Mouse (Mus musculus) limb, embryonic 14.5 days (tissue): Measurements from ENCODE around the gene Phc2. TPM values are rescaled to one million over a fixed set of nuclear protein-coding genes. Genes with fewer than 3 reads are reported as not detected.

Experiments used
- ATAC-seq: fragments of 200-750 bp; cut with Nextera tagmentation; 2 replicates; pipeline ENCODE4 v1.8.0; 2017; ENCODE audit warnings: low read depth, moderate number of reproducible peaks, moderate TSS enrichment; ENCODE audit not compliant: low FRiP score
- DNase-seq: peaks from one replicate; pipeline ENCODE4 v3.0.0-alpha.2; 2015; ENCODE audit warnings: low spot score
- H3K27ac ChIP-seq: fragments of 300-500 bp; sonication (generic); replicated peaks from 2 replicates; pipeline ENCODE4 v1.5.1; 2014; ENCODE audit warnings: low read depth, mild to moderate bottlenecking, low read length, moderate library complexity, mixed read lengths
- H3K27me3 ChIP-seq: fragments of 300-500 bp; sonication (generic); 2 replicates; pipeline ENCODE4 v1.6.1; 2014; ENCODE audit warnings: low read length, mixed read lengths; ENCODE audit not compliant: control insufficient read depth, insufficient read depth
- H3K36me3 ChIP-seq: fragments of 300-500 bp; sonication (generic); 2 replicates; pipeline ENCODE4 v1.6.1; 2014; ENCODE audit warnings: mild to moderate bottlenecking, low read length, moderate library complexity, mixed read lengths; ENCODE audit not compliant: control insufficient read depth, insufficient read depth
- H3K4me1 ChIP-seq: fragments of 300-500 bp; sonication (generic); 2 replicates; pipeline ENCODE4 v1.6.1; 2014; ENCODE audit warnings: antibody characterized with exemption, low read length, mixed read lengths; ENCODE audit not compliant: control insufficient read depth, insufficient read depth
- H3K4me2 ChIP-seq: fragments of 300-500 bp; sonication (generic); replicated peaks from 2 replicates; pipeline ENCODE4 v1.6.1; 2014; ENCODE audit warnings: low read depth, mild to moderate bottlenecking, low read length, moderate library complexity; ENCODE audit not compliant: severe bottlenecking
- H3K4me3 ChIP-seq: fragments of 300-500 bp; sonication (generic); replicated peaks from 2 replicates; pipeline ENCODE4 v1.5.1; 2014; ENCODE audit warnings: low read length
- H3K9ac ChIP-seq: fragments of 300-500 bp; sonication (generic); 2 replicates; pipeline ENCODE4 v1.6.1; 2014; ENCODE audit warnings: mild to moderate bottlenecking, low read depth, low read length, moderate library complexity; ENCODE audit not compliant: severe bottlenecking
- H3K9me3 ChIP-seq: fragments of 300-500 bp; sonication (generic); 2 replicates; pipeline ENCODE4 v1.6.1; 2016; ENCODE audit warnings: low read length; ENCODE audit not compliant: control insufficient read depth
- POLR2A ChIP-seq: fragments of 200-500 bp; IDR thresholded peaks from 2 replicates; pipeline ENCODE4 v1.8.0; 2012; ENCODE audit warnings: inconsistent platforms, mild to moderate bottlenecking, moderate library complexity, borderline replicate concordance; ENCODE audit not compliant: insufficient read depth, insufficient read length; ENCODE audit errors: extremely low read depth
- WGBS: fragments of 180-500 bp; shearing (Covaris S2); extraction: QIAGEN DNeasy Blood & Tissue Kit; methylation state at CpG from one replicate; pipeline ENCODE4 v1.1.7; 2014; 5-methylcytosine and 5-hydroxymethylcytosine counted together
- polyA plus RNA-seq, 2 experiments: library from polyadenylated mRNA; depleted of rRNA in 1 of 2; stranded (reverse) in 1 of 2; unstranded in 1 of 2; fragments of >200 nt; fragmentation: Nextera tagmentation in 1 of 2; extraction: Ambion mirVana in 1 of 2; gene quantifications; 2 replicates each; pipeline versions ENCODE4 v1.2.1 to v1.2.3; 2012 to 2014

Gene Phc2
- polyA plus RNA-seq, 2 experiments: 69.8 to 103 TPM

- Histone ChIP-seq H3K36me3 (peaks cover 99% of the 10 kb centered on the region), H3K4me3 (no peak overlapping the region), H3K9me3 (no peaks in the 10 kb centered on the region), H3K4me1 (no peaks in the 10 kb centered on the region), H3K27me3 (no peaks in the 10 kb centered on the region), H3K27ac (no peak overlapping the region), H3K9ac (no peak overlapping the region; the same call in 1 of the 2 replicates), H3K4me2 (no peak overlapping the region)
- no peak for ATAC-seq
- DNase-seq: no peak
- no peak for TF ChIP-seq POLR2A
- 91% methylated on average over 7 of the region's 7 CpGs for WGBS
Observed at GRCm38 (mm10) chr4:128782037-128782436, 127.5 kb downstream of the Phc2 start.

DNA sequence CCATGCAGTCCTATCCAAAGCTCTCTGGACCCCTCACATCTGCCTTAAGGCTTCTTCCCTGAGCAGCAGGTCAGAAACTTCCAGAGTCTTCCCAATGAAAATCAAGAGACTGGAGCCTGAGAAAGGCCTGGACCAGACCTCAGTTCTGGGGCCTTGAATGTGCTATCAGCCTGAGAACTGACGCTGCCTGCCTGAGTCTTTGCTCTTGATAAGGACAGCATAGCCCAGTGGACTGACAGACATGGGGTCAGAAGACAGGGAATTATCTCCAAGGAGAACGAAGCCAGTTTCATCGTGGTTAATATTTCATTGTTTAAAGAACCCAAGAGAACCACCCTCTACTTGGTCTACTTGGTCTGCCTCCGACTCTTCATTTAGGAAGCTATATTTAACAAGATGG lies 128.1 kb downstream of the Phc2 start:
- H3K36me3 ChIP-seq: peaks cover 99% of the 10 kb centered on the region
- no peak overlapping the region for H3K9ac ChIP-seq
- no peak for TF ChIP-seq POLR2A

GRCm38 (mm10) chr4:128784950-128785631 lies 130.6 kb downstream of the Phc2 start:
- no peak for DNase-seq
- no peaks in the 10 kb centered on the region for H3K9me3 ChIP-seq
- H3K4me2 ChIP-seq: no peak overlapping the region
- ATAC-seq: no peak
- no peak for TF ChIP-seq POLR2A
- no peaks in the 10 kb centered on the region for H3K4me1 ChIP-seq
- 94% methylated on average over 15 of the region's 15 CpGs for WGBS
- peaks cover 98% of the 10 kb centered on the region for H3K36me3 ChIP-seq
- no peaks in the 10 kb centered on the region for H3K27me3 ChIP-seq
- no peak overlapping the region for H3K4me3 ChIP-seq
- H3K27ac ChIP-seq: no peak overlapping the region
- no peak overlapping the region for H3K9ac ChIP-seq

More for the DNA sequence above, 128.1 kb downstream of the Phc2 start:
- WGBS: 76% methylated on average over 4 of the region's 4 CpGs
- H3K4me2 ChIP-seq: no peak overlapping the region
- H3K4me3 ChIP-seq: no peak overlapping the region
- H3K9me3 ChIP-seq: no peaks in the 10 kb centered on the region
- H3K4me1 ChIP-seq: no peaks in the 10 kb centered on the region
- H3K27me3 ChIP-seq: no peaks in the 10 kb centered on the region
- DNase-seq (no peak), ATAC-seq (no peak)
- no peak overlapping the region for H3K27ac ChIP-seq

GRCm38 (mm10) chr4:128785921-128786654 lies 131.6 kb downstream of the Phc2 start:
- no peak for TF ChIP-seq POLR2A
- Histone ChIP-seq H3K4me2 (no peak overlapping the region), H3K4me3 (no peak overlapping the region), H3K36me3 (peaks cover 96% of the 10 kb centered on the region), H3K4me1 (no peaks in the 10 kb centered on the region; the same call in 1 of the 2 replicates), H3K9me3 (no peaks in the 10 kb centered on the region), H3K27me3 (no peaks in the 10 kb centered on the region), H3K9ac (no peak overlapping the region), H3K27ac (no peak overlapping the region)
- DNase-seq (no peak), ATAC-seq (no peak)
- WGBS: 90% methylated on average over 10 of the region's 11 CpGs

DNA sequence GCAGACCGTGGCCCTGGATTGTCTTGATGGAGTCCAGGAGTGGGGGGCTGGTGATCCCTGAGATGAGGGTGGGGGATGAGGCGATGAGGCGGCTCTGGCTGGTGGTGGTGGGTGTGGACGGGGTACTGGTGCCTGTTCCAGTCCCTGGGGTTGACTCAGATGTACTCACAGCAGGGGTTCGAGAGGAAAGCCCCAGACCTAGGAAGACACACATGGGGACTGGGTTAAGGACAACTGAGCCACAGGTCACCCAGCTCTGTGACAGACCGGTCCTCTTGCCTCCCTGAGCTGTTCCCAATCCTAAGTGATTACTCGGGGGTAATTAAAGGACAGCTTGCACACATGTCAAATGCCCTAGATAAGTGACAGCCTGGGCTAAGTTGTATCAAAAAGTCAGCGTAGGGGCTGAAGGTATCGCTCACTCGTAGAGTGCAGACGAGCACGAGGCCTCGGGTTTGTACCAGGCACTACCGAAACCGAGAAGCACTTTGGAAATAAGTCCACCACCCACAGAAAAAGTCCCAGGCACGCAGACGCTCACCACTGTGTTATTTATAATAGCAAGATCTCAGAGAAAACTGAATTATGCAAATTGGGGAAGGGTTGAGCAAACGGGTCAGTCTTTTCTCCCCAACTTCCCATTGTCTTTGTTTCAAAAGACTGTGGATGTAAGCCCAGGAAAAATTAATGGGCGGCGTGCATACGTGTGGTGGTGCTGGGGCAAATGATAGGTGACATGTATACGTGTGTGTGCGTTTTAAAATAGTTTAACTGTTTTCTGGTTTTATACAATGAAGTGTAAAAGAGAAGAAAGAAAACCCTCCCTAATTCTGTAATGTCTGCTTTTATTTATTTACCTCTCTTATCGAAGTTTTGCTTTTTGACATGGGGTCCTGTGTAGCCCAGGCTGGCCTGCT lies 132.8 kb downstream of the Phc2 start:
- TF ChIP-seq POLR2A: no peak
- DNase-seq: no peak
- WGBS: 90% methylated on average over 24 of the region's 24 CpGs
- Histone ChIP-seq H3K4me2 (no peak overlapping the region), H3K27ac (no peak overlapping the region), H3K36me3 (peaks cover 93% of the 10 kb centered on the region), H3K9me3 (no peaks in the 10 kb centered on the region), H3K9ac (no peak overlapping the region), H3K27me3 (no peaks in the 10 kb centered on the region), H3K4me1 (no peaks in the 10 kb centered on the region; the same call in 1 of the 2 replicates), H3K4me3 (no peak overlapping the region)
- no peak for ATAC-seq
